Mouse (Mus musculus) left cerebral cortex, adult 9 months (tissue): ENCODE measurements around the gene 4931428L18Rik.
A peak's percentile ranks its signal among the peaks of the same experiment; 100 is the strongest.

Experiments
- DNase-seq, 2 experiments: peaks; one replicate each; pipeline ENCODE4 v3.0.0; 2022; ENCODE audit warnings: low spot score in 2 of 2

Gene 4931428L18Rik

DNA sequence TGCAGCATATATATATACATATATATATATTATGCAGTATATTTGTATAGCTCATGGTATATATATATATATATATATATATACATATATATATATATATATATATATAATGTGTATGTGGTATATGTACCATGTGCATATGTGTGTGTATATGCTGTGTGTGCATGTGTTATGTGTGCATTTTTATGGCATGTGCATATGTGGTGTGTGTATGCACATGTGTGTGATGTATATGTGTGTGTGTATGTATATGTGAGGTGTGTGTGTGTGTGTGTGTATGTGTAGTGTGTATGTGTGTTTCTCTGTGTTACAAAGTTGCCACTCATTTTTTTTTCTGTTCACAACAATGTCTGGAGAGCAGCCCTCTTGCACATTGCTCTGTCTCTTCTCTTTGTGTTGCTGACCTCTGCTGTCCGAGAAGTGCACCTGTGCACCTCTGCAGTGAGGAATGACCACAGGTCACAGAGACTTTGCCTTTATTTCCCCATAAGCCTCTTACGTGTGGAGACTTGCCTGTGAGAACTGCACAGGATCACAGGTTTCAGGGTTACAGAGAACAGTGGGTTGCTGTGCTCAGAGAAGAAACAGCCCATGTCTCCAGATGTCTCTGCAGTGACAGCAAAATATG lies 69.6 kb downstream of the 4931428L18Rik start:
- DNase-seq = no peak

- DNase-seq = no peak
These were observed 71.9 kb downstream of the 4931428L18Rik start for GRCm38 (mm10) chr1:31150546-31150945.

- peak in 1 of 2 experiments; percentile 22 for DNase-seq
These were observed 72.8 kb downstream of the 4931428L18Rik start for GRCm38 (mm10) chr1:31149671-31150070.

- no peak for DNase-seq
These were observed 78.9 kb downstream of the 4931428L18Rik start for GRCm38 (mm10) chr1:31143571-31143970.

DNA sequence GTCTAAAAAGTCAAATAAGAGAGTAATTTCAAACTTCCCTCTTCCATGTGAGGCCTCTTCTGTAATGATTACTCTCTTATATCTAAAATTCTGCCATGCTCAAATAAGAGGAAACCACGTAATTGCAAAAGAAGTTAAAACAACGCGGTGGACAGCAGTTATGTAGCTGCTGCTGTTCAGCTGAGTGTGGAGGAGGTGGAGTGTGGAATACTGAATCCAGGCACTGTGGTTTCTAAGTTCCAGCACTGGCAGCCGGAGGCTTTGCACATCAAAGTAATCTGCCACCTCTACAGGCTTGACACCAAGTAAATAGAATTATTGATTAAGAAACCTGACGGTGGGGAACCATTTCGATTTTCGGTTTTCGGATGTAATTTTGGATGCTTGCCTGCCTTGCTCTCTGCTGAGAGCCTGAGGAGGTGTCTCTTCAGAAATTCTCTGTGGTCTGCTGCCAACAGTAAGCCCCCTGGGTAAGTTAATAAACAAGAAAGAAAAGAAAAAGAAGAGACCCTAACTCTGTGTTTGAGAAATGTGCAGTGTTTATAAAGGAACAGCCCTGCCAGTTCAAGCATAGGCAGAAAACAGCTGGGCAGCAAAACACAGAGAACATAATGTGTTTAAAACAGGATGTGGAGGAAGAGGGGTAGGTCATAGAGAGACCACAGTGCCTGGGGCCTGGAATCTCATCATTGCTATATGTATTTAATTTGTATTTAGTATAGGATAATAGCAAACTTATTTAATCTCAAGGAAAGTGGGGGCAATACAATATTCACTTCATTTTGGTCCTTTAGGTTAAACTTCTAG lies 80.0 kb downstream of the 4931428L18Rik start:
- no peak for DNase-seq

DNA sequence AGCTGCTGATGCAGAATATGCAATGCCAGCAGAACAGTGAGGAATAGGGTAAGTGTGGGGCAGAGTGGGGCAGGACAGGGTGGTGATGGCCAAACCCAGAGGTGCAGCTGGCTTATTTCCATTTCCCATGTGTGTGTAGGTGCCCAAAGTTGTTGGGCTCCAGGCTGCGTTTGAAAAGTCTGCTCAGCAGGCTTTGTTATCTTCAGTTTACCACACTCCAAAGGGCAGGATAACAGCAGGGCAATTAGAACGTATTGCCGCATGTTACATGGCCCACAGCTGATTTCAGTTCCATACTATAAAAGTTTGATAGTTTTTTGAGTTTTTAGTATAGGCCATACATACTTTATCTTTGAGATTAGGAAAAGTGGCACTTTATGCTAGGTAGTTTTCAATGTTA lies 84.1 kb downstream of the 4931428L18Rik start:
- no peak for DNase-seq

- DNase-seq = no peak
These were observed 109.0 kb downstream of the 4931428L18Rik start for GRCm38 (mm10) chr1:31113466-31113865.

DNA sequence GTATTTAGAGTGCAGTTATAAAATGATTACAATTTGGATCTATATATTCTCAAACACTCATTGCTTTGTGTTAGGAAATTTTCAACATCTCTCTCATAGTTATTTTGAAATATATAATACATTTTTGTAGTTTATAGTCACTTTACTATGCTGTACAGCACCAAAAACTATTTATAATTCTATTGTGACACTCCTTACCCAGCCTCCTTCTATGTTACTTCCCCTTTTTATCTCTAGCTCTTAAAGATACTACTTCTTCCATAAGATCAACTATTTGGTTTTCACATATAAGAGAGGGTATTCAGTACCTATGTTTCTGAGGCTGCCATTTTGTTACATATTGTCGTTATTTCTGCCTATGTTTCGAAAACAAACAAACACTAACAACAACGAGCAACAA lies 114.5 kb downstream of the 4931428L18Rik start:
- no peak for DNase-seq

- DNase-seq = no peak
These were observed 119.4 kb downstream of the 4931428L18Rik start for GRCm38 (mm10) chr1:31102863-31103657.

- no peak for DNase-seq
These were observed 120.2 kb downstream of the 4931428L18Rik start for GRCm38 (mm10) chr1:31102280-31102679.

DNA sequence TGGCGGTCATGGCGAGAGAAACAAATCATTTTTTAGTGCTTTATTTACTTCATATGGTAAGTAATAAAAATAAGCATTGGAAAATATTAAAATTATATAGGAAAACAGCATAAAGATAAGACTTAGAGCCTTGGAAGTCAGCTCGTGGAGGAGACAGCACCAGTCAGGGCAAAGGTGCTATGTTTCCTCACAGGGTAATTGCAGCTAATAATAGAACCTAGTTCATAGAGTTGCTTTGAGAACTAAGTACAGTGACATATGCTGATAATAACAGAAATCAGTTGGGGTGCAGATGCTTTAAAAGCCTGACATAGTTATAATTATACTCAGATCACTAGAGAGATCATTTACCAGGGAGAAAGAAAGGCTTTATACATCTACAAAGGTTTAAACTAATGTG lies 125.3 kb downstream of the 4931428L18Rik start:
- no peak for DNase-seq

DNA sequence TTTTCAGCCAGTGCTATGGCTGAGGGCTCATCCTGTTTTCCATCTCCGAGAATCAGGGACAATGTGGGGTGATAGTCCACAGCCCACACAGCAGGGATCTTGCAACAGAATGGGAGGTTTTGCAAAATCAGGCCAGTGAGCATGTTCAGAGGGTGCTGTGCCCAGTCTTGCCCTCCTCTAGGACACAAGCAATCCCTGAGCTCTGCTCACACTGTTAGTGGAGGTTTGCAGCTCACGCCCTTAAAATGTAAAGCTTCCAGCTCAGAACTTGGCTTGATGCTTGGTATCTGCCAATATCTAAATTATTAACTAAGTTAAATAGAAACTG lies 126.1 kb downstream of the 4931428L18Rik start:
- no peak for DNase-seq

GRCm38 (mm10) chr1:31095706-31096465 lies 126.6 kb downstream of the 4931428L18Rik start:
- DNase-seq = peak in 1 of 2 experiments; percentile 38

GRCm38 (mm10) chr1:31094792-31095191 lies 127.7 kb downstream of the 4931428L18Rik start:
- no peak for DNase-seq

GRCm38 (mm10) chr1:31093939-31094338 lies 128.5 kb downstream of the 4931428L18Rik start:
- no peak for DNase-seq

- no peak for DNase-seq
These were observed 133.8 kb downstream of the 4931428L18Rik start for GRCm38 (mm10) chr1:31088686-31089085.

- DNase-seq = no peak
These were observed 149.7 kb downstream of the 4931428L18Rik start for GRCm38 (mm10) chr1:31072523-31073370.

GRCm38 (mm10) chr1:31071209-31071608 lies 151.3 kb downstream of the 4931428L18Rik start:
- DNase-seq = no peak

DNA sequence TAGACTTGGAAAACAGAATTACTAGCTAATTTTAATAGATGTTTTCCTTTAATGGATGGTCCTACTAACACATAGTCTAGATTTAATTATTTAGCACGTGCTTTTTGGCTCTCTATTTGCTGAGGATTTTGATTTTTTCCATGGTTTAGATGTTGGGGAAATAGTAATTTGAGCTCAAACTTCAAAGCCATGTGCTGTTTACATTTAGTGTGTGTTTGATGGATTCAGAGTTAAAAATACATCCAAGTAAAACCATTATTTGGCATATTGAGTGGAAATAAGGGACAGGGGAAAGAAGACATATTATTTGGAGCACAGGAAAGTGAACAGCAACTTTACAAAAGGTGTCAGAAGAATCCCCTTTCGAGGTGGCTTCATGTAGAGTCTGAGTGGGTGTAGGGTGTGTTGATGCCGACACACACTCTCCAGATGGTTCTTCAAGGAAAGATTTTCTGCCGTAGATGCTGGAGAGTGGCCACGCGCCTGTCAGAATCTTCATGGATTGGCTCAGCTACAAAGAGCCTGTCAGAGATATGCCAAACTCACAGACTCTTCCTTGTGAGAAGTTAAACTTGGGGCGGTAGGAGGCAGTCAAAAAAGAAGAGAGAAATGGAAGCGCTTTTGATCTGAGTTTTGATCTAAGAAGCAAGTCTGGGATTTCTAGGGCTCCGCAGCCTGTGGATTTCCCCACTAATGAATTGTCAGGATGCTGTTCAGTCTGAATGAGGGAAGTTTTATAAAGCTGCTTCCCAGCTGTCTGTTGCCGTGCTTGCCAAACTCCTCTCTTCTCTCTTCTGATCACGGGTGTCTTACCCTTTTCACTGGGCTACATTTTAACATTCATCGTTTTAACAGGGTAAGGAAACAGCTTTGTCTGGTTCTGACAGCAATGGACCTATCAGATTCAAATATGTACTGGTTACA lies 157.4 kb downstream of the 4931428L18Rik start:
- DNase-seq = peak; percentile 3 to 34

- DNase-seq = no peak
These were observed 162.7 kb downstream of the 4931428L18Rik start for GRCm38 (mm10) chr1:31059806-31060205.
